Mouse (Mus musculus) hindbrain, embryonic 15.5 days (tissue): ENCODE data around the gene Cep135. TPM values are rescaled to one million over a fixed set of nuclear protein-coding genes. Genes with fewer than 3 reads are reported as not detected.
A peak's percentile ranks its signal among the peaks of the same experiment; 100 is the strongest.

Source experiments
- ATAC-seq: fragments of 200-750 bp; cut with Nextera tagmentation; 2 replicates; pipeline ENCODE4 v1.8.0; 2017; ENCODE audit warnings: low read depth, moderate number of reproducible peaks, moderate TSS enrichment; ENCODE audit not compliant: low FRiP score
- H3K27ac ChIP-seq: fragments of 300-500 bp; sonication (generic); replicated peaks from 2 replicates; pipeline ENCODE4 v1.5.1; 2015; ENCODE audit warnings: mild to moderate bottlenecking, inconsistent platforms
- H3K27me3 ChIP-seq: fragments of 300-500 bp; sonication (generic); 2 replicates; pipeline ENCODE4 v1.6.1; 2015; ENCODE audit warnings: control low read depth, inconsistent platforms
- H3K36me3 ChIP-seq: fragments of 300-500 bp; sonication (generic); 2 replicates; pipeline ENCODE4 v1.6.1; 2015; ENCODE audit warnings: control low read depth, inconsistent platforms
- H3K4me1 ChIP-seq: fragments of 300-500 bp; sonication (generic); replicated peaks from 2 replicates; pipeline ENCODE4 v1.6.1; 2015; ENCODE audit warnings: control low read depth, inconsistent platforms
- H3K4me2 ChIP-seq: fragments of 300-500 bp; sonication (generic); 2 replicates; pipeline ENCODE4 v1.6.1; 2015; ENCODE audit warnings: moderate library complexity, mild to moderate bottlenecking, inconsistent platforms
- H3K4me3 ChIP-seq: fragments of 300-500 bp; sonication (generic); 2 replicates; pipeline ENCODE4 v1.5.1; 2015; ENCODE audit warnings: mild to moderate bottlenecking, inconsistent platforms
- H3K9ac ChIP-seq: fragments of 300-500 bp; sonication (generic); 2 replicates; pipeline ENCODE4 v1.6.1; 2015; ENCODE audit warnings: inconsistent platforms
- H3K9me3 ChIP-seq: fragments of 300-500 bp; sonication (generic); 2 replicates; pipeline ENCODE4 v1.6.1; 2016; ENCODE audit warnings: control low read depth, inconsistent platforms
- WGBS: fragments of 180-500 bp; shearing (Covaris S2); methylation state at CpG from one replicate; pipeline ENCODE4 v1.1.7; 2015; 5-methylcytosine and 5-hydroxymethylcytosine counted together
- polyA plus RNA-seq: library from polyadenylated mRNA; unstranded; fragments of >200 nt; fragmentation: Nextera tagmentation; extraction: Ambion mirVana; gene quantifications from 2 replicates; pipeline ENCODE4 v1.2.1, GENCODE M21; 2015

Cep135 gene
- polyA plus RNA-seq, 1 experiment from 2014 or later: 3.3 TPM

- ATAC-seq: no peak
- Histone ChIP-seq H3K4me1 (peaks cover 25% of the 10 kb centered on the region), H3K36me3 (no peaks in the 10 kb centered on the region), H3K4me2 (no peak overlapping the region), H3K27ac (no peak overlapping the region), H3K9me3 (no peaks in the 10 kb centered on the region), H3K4me3 (no peak overlapping the region), H3K9ac (no peak overlapping the region), H3K27me3 (no peaks in the 10 kb centered on the region)
- WGBS: 61% methylated on average over 5 of the region's 5 CpGs
These were observed 101.7 kb downstream of the Cep135 start for GRCm38 (mm10) chr5:76690177-76690593.

GRCm38 (mm10) chr5:76691251-76691650, 102.8 kb downstream of the Cep135 start:
- Histone ChIP-seq H3K4me2 (no peak overlapping the region), H3K4me3 (no peak overlapping the region), H3K4me1 (peaks cover 25% of the 10 kb centered on the region), H3K27me3 (no peaks in the 10 kb centered on the region), H3K9ac (no peak overlapping the region), H3K36me3 (no peaks in the 10 kb centered on the region), H3K27ac (no peak overlapping the region), H3K9me3 (no peaks in the 10 kb centered on the region)
- WGBS: 68% methylated on average over 5 of the region's 5 CpGs
- ATAC-seq: no peak

GRCm38 (mm10) chr5:76691706-76692424, 103.4 kb downstream of the Cep135 start:
- Histone ChIP-seq H3K9me3 (no peaks in the 10 kb centered on the region), H3K4me3 (no peak overlapping the region), H3K27ac (0 out of 2 replicates have a peak overlapping the region, but pooled peaks have one; percentile 0), H3K27me3 (no peaks in the 10 kb centered on the region), H3K4me2 (no peak overlapping the region), H3K4me1 (peaks cover 25% of the 10 kb centered on the region), H3K9ac (no peak overlapping the region), H3K36me3 (no peaks in the 10 kb centered on the region)
- 58% methylated on average over 12 of the region's 12 CpGs for WGBS
- ATAC-seq: no peak

Other genes starting within 250 kb of the Cep135 start
- gene Nmu, start 224.9 kb upstream of the Cep135 start, polyA plus RNA-seq: 1.1 and 1.6 TPM in 2 replicates
- 0.65 and 2.6 TPM in 2 replicates for gene Gm7271, start 104.7 kb upstream of the Cep135 start, polyA plus RNA-seq
- gene Exoc1, start 59.4 kb upstream of the Cep135 start, polyA plus RNA-seq: 53.3 and 55.7 TPM in 2 replicates
- 68.1 and 76.2 TPM in 2 replicates for gene C530008M17Rik, start 67.8 kb downstream of the Cep135 start, polyA plus RNA-seq